Mouse (Mus musculus) inflammation-experienced regulatory T-cells, adult 6 months (primary cell): ENCODE results near the gene Pde8a. TPM values are rescaled to one million over a fixed set of nuclear protein-coding genes. Genes with fewer than 3 reads are reported as not detected.

Source experiments
- ATAC-seq: one replicate; pipeline ENCODE4 v1.8.0; 2017
- polyA plus RNA-seq, 3 experiments: library from polyadenylated mRNA; unstranded; fragments of 100-300 nt; shearing (Covaris generic); gene quantifications; one replicate each; pipeline ENCODE4 v1.2.1; 2017

Gene Pde8a
- polyA plus RNA-seq, 3 experiments from 2014 or later = 0.58 to 2.5 (median 1.8) TPM

DNA sequence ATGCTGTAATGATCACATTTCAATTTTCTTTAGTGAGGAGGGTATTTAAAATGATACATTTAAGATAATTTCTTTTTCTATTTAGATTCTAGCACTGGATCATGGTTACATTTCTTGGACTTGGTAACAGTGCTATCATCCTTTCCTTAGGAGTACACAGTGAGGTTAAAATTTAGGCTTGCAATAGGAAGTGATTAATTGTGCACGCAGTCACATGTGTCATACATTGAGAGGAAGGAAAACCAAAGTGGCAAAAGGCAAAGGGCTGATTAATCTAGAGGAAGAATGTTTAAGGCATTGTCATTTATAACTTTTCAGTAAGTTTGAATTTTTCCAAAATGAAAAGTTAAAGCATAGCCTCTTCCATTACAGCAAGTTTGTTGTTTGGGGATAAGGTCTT lies 67.8 kb downstream of the Pde8a start:
- ATAC-seq = no peak

DNA sequence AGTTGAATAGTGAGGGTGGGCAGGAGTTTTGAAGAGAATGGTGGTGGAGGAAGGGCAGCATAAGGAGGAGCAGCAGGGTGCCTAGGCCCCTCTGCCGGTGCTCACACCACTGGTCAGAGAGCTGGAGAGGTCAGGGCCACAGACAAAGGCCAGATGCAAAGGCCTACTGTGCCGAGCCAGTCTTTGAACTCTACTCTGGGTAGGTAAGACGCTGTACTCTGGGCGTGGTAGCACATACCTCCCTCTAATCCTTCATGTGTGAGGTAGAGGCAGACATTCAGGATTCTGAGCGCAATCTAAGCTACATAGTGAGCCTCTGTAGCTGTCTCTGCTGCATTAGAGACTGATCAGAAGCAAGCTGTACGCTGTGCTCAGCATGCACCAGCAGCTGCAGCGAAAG lies 73.1 kb downstream of the Pde8a start:
- no peak for ATAC-seq

DNA sequence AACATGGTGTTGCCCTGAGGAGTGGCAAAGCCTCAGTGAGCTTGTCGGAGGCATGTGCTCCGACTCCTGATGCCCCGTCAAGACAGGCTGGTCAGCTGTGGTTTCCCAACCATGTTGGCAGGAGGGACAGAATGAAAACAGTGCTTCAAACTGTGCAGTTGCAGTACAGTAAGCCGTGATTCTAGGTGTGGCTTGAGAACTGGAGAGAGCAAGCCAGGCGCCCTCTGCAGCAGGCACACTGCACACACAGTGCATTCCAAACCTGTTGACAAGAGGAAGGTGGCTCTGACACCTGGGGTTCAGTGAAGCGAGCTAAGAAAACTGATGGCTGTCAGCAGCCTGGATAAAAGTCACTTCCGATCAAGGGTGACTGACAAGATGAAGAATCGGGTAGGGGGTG lies 73.5 kb downstream of the Pde8a start:
- no peak for ATAC-seq

DNA sequence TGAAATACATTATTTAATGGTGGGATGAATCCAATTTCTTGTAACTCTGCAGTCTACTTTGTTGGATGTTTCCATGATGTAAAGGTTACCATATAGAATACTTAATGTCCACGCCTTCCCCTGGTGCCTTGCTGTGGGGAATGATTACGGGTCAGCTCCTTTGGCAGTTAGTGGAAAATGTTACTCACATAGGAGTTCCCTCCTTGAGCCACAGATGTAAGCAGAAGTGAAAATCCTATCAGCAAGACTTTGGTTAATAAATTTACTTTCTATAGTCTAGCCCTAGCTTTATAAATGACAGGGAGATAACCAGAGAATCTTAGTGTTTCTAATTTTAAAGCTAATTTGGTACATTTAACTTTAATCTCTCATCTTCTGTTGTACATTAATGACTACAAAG lies 81.8 kb downstream of the Pde8a start:
- ATAC-seq = no peak

DNA sequence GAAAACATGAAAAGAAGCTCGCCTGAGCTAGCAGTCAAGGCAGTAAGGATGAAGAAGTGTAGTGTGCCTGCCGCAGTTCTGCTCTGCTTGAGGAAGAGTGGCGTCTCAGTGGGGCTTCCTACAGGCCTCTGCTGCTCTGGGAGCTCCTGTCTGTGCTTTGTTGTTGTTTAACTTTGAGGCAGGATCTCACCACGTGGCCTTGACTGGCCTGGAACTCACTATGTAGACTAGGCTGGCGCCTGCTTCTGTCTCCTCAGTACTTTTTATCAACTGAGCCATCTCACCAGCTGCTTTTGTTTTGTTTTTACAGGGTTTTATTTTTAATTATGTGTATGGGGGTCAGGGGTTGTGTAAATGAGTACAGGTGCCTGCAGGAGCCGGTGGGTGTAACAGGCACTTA lies 84.8 kb downstream of the Pde8a start:
- no peak for ATAC-seq

DNA sequence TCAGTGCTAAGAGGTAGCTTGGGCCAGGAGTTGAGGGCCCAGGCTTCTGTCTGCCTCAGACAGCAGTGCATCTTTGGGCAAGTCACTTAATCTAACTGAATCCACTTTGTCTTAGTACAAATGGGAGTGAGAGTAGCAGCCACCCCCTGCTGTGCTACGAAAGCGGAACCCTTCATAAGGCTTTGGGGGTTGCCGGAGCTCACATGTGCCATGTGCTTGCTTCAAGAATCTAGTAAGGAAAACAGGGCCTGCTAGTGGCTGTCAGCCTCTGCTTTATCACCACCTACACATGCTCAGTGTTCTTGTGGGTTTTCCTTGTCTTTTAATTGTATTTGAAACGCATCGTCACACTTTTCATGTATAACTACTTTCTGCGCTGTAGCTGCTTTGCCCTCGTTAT lies 87.9 kb downstream of the Pde8a start:
- no peak for ATAC-seq

DNA sequence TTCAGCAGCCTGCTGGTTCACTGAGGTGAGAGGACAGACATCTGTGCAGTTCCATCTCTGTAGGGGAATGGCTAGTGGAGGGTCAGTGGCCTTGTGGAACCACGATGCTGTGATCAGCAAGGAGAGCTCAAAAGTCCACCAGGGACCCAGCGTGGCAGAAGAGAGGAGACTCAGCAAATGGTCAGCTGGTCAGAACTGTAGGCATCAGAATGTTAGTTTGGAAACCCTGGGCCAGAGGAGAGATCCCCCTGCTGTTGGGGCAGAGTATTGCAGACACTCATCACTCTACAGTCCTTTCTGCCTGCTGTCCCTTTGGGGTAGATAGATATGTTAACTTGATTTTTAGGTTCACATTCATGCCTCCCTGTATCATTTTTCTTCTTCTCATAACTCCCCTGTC lies 90.3 kb downstream of the Pde8a start:
- ATAC-seq = no peak

DNA sequence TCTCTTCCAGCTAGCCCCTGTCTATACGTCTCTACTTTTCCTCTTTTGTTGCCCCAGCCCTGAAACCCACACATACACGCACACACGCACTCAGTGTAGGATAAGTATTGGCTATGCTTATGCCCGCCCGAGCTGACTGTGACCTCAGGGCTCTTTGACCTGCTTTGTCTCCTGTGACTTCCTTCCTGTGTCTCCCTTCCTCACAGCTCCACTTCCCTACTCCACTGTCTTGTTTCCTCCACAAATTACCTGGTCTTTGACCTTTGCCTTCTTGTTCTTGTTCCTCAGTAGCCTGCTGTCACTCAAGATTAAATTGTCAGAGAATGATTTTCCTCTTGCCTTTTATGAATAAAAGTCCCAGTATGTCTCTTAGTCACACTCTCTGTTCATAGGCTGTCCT lies 90.7 kb downstream of the Pde8a start:
- ATAC-seq = no peak

DNA sequence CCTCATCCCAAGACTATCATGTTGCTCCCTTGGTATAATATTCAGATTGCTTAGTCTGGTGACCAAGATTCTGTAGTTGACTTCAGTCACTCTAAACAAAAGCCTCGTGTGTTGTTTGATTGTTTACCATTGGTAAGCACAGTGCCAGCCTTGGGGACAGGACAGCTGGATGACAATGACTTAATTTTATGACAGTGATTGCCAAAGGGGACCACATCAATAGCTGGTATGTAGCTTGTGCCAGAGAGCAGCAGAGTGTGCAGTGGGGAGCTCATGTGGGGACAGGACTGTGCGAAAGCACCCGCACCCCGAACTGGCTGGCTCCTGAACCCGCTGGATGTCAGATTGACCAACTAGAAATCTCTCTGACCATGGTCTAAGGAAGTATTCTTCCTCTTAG lies 91.3 kb downstream of the Pde8a start:
- no peak for ATAC-seq

DNA sequence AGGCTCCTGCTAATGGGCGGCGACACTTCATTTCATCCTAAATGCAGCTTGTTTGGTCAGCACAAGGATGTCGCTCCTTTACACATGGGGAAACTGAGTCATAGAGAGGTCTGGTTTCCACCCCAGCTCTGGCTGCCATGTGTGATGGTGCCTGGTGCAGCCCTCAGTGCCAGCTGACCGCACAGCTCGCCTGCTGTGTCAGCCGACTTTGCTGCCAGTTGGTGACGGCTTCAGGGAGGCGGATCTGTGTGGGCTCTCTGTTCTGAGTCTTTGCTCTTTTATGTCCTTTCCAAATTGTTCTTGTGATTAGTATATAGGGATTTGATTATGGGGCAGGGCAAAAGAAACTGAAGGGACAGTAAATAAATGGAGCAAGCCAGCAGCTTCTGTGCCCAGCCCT lies 94.3 kb downstream of the Pde8a start:
- ATAC-seq = no peak

DNA sequence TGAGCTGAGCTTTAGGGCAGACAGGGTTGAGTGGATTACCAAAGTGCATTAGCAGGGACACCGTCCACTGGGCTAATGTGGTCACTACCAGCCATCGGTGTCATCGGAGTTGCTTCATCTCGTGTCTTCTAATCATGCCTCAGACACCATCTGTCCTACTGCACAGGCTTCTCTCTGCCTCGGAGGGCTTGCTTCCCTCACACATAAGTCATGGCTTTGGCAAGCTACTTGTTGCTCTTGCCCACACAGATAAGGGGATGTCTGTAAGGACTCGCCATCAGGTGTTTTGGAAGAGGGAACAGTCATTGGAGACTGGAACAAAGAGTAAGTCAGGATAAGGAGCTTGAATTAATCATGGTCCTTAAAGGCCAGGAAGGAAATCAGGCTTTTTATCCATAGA lies 95.9 kb downstream of the Pde8a start:
- ATAC-seq = no peak

DNA sequence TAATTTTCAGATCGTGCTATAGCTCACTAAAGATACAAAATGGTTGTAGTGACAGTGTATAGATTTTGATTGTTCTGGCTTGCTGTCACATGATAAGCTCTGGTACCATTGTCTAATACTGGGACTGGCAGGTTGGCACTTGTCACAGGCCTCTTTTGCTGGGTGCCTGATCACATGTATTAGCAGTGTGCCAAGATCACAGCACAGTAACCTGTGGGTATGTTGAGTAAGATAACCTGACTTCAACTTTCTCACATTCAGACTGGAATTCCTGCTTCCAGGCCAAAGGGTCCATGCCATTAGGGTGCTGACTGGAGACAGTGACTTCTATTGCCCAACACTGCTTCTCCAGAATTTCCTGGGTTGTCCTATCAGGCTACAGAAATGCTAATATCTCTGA lies 97.7 kb downstream of the Pde8a start:
- no peak for ATAC-seq

DNA sequence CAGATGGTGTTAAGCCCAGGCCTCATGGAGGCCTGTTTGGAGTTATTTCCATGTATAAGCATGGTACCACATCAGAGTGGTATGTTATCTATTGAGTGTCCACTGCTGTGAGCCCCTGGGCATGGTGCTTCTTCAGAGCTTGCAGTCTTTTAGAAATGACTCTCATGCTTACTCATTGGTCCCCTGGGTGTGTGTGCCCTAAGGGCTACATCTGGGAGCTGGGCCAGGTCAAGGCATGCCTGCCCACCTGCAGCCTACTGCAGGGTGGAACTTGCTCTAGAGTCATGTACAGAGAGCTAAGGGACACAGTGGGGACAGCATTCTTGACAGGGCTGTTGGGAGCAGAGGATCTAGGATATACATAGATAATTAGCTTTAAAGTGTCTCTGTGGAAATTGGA lies 98.2 kb downstream of the Pde8a start:
- no peak for ATAC-seq

DNA sequence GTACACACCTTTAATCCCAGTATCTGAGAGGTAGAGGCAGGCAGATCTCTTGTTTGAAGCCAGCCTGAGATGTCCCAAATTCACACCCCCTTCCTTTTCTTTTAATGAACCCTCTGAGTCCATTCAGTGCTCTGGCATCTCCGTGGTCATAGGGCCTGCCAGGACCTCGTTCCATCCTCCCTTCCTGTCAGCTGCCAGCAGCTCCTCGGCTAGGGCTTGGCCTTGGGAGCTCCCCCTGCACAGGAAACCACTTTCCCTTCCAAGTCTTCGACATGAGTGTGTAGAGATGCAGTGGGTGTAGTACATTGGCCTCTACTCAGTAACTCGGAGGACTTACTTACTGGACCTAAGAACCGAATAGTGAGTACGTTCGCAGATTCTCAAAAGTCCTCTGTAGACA lies 102.2 kb downstream of the Pde8a start:
- no peak for ATAC-seq

DNA sequence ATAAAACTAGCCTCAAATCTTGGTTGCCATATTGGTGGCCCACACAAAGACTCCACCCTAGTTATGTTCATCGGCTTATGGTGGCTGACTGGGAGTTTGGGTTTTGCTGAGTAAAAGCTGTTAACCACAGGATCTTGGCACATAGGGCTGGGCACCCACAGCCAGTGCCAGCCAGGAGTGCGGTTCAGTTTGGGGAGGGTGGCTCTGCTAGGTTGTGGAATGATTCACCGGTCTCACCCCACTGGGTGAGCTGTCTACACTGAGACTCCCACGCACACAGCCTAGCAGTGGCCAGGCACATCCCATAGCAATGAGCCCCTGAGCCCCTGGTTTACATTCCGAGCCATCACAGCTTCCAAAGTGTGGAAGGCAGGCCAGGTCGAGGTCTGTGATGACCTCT lies 106.4 kb downstream of the Pde8a start:
- no peak for ATAC-seq

DNA sequence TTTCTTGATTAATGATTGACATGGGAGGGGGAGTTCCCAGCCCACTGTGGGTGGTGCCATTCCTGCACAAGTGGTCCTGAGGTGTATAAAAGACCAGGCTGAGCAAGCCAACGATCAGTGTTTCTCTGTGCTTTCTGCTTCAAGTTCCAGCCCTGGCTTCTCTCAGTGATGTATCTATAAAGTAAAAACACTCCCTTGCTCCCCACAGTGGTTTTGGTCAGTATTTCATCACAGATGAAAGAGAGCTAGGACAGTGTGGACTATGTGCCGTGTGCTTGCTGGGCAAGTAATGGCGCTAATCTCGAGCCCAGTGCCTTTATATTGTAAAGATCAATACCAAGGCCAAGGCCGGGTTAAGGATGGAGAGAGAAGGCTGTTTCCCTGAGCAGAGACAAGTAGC lies 108.4 kb downstream of the Pde8a start:
- ATAC-seq = no peak

DNA sequence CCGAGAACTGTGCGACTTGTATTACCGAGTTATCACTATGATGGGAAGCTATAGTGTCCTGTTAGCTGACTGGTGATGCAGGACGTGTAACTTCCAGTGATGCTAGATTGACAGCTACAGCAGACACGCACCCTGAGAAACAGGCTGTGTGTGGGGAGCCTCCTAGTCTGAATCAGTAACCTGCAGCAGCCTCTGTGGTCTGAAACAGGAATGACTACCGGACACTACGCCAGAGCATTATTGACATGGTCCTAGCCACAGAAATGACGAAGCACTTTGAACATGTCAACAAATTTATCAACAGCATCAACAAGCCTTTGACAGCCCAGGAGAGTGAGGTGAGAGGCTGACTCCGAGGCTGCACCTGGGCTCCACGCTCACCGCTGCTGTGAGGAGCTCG lies 112.6 kb downstream of the Pde8a start:
- ATAC-seq = no peak

DNA sequence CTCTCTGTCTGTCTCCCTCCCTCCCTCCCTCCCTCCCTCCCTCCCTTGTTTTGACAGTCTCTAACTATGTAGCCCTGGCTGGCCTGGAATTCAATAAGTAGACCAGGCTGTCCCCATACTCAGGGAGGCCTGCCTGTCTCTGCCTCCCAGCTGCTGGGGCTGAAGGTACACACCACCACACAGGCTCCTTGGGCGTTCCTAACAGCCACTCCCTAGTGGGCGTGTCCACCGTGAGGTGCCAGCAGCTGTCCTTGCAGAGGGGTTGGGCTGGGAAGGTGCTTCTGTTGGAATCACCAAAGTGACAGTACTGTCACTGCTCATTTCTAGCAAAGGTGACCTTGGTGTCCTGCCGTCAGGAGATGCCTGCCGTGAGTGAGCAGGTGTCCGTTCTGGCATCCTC lies 113.5 kb downstream of the Pde8a start:
- no peak for ATAC-seq

DNA sequence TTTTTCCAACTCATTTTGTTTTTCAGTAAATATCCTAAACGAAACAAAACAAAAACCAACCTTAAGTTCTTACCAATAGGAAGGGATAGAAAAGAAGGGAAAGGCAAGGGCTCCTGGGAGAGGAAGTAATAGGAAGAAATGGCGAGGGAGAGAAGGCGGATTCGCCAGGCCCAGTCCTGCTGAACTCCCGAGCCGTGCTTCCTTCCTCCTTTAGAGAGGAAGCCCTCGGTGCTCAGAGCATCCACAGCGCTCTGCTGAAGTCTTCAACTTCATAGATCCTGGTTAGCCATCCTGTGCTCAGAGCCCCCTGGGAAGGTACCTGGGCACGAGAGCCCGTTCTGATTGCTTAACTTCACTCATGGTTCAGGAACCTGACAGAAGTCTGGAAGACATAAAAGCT lies 114.3 kb downstream of the Pde8a start:
- no peak for ATAC-seq

DNA sequence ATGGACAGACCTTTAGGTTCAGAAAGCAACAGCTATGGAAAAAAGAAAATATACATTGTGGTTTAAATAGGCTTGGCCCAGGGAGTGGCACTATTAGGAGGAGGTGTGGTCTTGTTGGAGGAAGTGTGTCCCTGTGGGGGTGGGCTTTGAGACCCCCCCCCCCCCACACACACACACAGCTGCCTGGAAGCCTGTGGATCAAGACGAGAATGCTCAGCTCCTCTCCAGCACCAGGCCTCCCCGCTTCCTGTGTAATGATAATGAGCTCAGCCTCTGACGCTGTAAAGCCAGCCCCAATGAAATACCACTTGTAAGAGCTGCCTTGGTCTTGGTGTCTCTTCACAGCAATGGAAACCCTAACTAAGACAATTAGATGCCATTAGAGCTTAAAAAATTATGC lies 117.4 kb downstream of the Pde8a start:
- ATAC-seq = no peak

DNA sequence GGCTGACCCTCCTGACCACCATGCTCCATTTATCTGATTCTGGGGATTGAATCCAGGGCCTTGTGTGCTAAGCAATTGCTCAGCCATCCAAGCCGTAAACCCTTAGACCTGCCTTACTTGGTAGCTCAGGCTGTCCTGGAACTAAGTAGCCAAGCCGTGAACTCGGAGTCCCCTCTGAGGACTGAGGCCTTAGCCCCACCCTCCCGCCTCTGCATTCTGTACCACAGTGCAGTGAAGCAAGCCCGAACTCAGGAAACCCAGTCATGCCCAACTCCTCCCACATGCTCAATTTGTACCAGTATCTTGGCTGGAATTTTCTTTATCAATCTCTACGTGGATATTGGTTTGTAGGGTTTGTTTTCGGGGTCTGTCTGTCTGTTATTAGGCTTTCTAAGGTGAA lies 118.5 kb downstream of the Pde8a start:
- no peak for ATAC-seq

DNA sequence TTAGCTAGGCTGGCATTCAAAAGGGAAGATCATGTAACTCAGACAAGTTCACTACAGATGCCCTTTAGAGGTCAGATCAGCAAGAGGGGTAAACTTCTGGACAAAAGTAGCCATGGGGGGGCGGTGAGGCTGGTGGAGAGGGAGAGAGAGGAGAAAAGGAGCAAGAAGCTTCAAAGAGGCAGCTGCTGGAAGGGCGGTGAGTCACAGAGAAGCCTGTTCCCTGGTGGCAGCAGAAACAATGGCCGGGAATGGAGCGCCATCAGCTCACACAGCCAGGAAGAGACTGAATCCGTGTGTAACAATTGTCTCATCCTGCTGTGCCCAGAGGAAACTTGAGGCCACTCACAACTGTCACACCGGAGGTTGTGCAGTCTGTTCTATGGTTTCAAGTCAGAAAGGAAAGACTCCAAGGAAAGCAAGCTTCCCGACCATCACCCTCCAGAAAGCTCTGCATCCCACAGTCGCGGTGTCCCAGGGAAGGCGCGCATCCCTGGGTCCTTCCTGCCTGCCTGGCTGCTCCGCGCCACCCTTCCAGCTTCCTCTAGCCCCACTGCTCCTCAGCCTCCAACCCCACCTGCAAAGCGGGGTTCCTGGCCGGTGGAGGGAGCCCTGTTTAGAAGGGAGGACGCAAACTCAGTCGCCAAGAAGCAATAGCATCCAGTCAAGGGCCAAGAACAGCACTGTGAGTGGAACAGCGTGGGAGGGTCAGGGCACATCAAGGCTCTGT lies 122.5 kb downstream of the Pde8a start:
- no peak for ATAC-seq

DNA sequence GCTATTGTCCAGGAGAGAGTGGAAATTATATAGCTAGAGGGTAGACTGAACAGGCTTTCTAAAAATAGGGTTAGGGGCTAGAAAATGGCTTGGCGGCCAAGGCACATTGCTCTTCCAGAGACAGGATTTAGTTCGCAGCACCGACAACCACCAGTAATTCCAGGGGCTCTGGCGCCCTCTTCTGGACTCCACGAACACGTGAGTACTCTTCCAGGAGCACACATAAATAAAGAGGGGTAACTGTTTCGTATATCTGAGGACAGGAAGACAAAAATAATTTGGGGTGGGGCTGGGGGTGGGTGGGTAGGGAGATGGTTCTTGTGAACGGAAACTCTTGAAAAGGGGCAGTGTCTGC lies 123.0 kb downstream of the Pde8a start:
- no peak for ATAC-seq

DNA sequence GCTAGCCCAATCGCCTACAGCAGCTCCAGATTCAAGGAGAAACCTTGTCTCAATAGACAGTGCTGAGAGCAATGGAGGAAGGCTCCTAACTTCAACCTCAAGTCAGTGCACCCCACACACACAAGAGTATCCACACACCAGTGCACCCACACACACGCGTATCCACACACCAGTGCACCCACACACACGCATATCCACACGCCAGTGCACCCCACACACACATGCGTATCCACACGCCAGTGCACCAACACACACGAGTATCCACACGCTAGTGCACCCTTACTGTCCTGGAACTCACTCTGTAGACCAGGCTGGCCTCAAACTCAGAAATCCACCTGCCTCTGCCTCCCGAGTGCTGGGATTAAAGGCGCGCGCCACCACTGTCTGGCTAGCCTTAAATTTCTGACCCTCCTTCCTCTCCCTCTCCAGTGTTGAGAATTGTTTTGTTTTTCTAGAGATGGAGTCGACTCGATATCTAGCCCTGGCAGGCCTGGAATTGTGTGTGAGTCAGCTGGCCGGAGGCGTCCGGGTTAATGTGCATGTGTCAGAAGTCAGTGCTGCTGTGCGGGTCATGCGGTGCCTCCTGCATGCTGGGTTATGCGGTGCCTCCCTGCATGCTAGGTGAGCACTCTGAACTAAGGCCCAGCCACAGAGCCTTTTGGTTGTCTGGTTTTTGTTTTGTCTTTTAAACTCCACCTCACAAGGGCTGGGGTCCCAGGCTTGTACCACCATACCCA lies 124.6 kb downstream of the Pde8a start:
- ATAC-seq = no peak

DNA sequence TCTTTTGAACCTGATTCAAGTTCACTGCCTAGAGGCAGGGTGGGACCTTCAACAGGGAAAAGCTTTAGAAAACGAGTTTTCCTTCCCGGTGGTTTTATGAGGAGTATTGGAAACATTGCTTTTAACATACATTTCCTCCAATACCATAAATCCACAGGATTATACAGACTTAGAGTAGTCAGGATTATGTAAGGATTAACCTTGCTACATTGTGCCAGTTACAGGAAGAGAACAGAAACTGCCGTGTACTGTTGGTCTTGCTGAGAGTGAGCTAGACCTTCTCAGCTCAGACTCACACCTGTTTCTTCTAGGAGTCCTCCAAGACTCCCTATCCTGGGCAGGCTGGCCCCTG lies 125.1 kb downstream of the Pde8a start:
- ATAC-seq = no peak
